Mouse (Mus musculus) liver, adult (tissue): ENCODE measurements around the gene Cpxm2.

ENCODE experiments used
- GATA4 ChIP-seq: IDR thresholded peaks from 2 replicates; pipeline ENCODE4 v1.6.1; 2014; ENCODE audit warnings: mild to moderate bottlenecking, low read length; ENCODE audit not compliant: insufficient replicate concordance

The Cpxm2 gene

DNA sequence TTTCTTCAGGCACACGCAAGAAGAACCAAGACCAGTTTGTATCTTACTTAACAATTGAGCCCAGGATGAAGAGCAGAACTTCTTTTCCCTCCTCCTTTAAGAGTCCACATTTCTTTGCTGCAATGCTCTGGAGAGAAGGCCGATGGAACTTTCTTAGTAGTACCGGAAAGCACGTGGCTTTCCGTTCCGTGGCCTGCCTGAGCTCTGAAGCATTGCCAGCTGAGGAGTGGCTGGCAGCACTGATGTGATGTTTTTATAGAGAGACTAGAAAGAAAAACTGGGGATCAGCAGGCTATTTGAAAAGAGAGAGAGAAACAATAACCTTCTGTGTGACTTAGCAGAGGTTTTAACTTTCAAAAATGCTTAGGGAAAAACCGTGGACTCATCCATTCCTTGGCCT is 63.0 kb downstream of the Cpxm2 start:
- TF ChIP-seq GATA4, result no peak

DNA sequence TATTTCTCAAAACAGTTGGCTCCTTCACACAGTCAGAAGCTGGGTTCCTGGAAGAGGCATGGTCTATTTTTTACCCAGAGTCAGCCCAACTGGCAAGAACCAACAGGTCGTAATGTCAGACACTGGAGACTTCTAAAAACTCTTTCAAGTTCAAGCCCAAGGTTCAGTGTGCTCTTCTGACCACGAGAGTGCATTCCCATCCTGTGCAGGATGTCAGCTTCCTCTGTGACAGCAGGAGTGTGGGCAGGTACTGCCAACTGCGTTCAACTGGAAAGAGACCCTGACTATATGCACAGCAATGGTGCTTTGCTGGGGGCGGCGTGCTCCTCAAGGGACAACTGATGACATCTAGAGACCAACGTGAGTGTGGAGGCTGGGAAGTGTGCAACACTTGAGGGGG is 65.9 kb downstream of the Cpxm2 start:
- no peak for TF ChIP-seq GATA4

DNA sequence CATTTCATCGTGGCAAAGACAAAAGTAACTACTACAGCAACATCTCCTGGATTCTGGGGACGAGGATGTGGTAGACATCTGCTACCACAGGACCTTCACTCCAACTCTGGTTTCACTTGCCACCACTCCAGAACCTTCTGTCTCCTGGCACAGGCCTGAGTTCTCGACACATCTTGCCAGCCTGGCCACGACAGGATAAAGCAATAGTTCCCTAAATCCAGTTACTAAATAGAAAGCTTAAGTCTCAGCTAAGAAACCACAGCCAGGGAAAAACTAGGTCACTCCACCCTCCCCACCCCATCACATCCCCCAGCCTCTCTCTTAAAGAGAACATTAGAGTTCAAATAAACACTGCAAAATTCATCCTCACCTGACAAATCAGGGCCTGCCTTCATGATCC is 66.4 kb downstream of the Cpxm2 start:
- no peak for TF ChIP-seq GATA4

DNA sequence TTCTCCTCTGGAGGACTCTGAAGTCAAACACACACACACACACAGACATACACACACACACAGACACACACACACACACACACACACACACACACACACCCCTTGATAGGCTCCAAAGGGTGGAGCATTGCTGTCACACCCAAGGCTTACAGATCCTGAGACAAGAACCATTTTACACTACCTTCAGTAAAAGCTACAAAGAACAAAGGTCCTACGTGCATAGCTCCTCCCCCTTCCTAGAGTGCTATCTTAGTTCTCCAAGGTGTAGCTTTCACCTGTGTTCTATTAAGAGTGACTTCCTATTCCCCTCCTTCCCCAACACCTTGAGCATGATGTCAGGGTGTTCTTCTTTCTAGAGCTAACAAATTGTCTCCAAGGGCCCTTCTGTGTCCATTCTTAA is 78.7 kb downstream of the Cpxm2 start:
- TF ChIP-seq GATA4, result no peak

DNA sequence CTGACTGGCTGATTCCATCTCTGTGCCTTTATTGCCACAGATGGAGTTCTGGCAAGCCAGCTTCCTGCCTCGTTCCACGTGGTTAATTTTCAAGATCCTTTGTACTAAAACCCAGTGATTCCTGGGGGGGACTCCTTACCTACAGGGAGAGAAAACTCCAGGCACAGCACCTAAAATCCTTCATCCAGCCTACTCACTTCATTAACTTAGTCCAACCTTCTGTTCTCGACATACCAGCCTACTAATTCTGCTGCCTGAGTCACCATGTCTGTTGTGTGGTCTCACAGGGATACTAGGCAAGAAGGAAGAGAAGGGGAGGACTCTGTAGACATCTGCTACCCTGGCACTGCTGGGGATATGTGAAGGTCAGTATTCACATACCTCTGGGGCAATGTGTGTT is 80.0 kb downstream of the Cpxm2 start:
- no peak for TF ChIP-seq GATA4

DNA sequence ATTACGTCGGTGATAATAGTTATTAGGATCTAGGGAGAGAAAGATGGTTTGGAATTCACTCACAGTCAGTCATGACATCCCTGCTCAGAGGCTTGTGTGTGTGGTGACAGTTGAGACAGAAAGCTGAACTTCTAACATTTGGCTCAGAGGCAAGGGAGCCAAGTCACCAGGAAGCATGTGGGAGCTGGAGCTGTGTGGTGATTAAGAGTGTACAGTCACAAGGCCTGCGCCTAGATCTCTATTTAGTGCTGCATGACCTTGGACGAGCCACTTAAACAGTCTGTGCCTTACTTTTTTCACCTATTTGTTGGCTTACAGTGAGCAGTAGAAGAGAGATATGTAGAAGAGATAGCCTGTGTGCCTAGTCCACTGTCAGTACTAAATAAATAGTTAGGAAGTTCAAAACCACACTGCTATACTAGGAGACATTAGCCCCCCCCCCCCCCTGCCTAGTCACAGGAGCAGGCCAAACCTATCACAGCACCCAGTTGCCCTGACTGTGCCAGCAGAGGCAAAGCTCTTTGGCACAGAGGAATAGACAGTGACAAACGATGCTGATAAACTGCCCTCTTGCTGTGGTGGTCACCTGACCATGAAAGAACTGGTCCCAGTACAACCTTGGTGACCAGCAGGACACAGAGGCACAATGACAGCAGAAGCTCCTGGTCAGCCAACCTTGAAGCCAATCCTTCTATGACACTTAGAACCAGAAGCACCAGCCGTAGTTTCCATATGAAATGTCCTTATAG is 83.5 kb downstream of the Cpxm2 start:
- TF ChIP-seq GATA4, result no peak

DNA sequence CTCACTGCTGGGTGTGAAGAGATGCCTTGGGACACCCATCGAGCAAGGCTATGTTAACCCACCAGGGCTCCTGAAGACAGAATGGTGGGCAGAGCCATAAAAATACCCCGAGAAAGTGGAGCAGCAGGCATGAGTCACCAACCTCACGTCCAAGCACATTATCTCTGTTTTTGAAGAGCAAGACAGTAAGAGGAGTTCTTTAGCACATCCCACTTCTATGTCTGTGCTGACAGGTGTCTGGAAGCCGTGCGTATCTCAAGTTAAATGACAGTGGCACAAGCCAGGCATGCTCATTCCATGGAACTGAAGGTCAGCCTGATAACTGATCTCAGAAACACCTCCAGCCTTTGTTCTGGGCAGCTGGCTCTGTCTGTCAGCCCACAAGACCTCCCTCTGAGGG is 86.6 kb downstream of the Cpxm2 start:
- TF ChIP-seq GATA4, result no peak

DNA sequence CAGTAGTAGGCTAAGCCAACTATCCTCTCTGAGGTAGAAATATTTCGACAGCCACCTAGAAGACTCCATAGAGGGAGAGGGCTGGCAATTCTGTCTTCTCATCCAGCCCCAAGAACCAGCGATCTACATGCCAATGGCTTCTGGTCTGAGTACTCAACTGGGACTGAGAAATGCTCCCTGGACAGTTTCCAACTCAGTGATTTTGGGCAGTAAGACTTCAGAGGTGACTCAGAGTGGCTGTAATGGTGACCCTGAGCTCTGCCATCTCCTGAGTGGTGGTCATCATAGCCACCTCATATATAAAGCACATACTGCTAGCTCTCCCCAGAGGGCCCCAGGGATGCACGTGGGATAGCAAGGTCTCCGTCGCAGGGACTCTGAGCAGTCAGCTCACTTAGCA is 87.0 kb downstream of the Cpxm2 start:
- TF ChIP-seq GATA4, result no peak

DNA sequence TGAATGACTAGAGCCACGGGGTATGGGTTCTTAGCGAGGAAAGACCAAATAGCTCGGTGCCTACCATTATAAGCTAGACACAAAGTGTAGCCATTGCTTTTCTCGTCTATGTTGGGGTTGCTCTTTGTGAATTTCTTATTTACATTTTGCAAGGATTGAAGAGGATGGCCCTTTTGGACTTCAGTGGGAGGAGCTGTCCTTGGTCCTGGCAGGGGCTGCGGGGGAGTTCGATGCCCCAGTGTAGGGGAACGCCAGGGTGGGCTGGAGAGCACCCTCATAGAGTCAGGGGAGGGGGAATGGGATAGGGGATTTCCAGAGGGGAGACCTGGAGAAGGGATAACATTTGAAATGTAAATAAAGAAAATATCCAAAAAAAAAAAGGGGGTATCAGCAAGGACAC is 94.4 kb downstream of the Cpxm2 start:
- TF ChIP-seq GATA4, result no peak

DNA sequence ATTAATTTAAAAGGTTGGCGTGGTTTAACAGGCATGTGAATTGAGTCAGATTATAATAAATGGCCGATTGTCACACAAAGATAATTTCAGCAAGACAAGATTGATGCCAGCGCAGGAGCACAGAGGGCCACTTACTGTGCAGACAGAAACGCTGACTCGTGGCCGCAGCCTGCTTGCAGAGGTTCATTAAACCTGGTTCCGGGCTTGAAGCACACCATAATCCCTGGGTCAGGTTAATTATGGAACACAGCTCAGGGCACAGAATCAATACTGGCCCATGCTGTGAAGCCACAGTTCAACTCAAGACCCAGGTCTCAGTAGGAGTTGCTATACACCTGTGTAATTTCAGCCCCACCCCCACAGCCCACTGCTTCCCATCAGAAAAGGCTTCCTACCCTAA is 98.0 kb downstream of the Cpxm2 start:
- TF ChIP-seq GATA4, result no peak

DNA sequence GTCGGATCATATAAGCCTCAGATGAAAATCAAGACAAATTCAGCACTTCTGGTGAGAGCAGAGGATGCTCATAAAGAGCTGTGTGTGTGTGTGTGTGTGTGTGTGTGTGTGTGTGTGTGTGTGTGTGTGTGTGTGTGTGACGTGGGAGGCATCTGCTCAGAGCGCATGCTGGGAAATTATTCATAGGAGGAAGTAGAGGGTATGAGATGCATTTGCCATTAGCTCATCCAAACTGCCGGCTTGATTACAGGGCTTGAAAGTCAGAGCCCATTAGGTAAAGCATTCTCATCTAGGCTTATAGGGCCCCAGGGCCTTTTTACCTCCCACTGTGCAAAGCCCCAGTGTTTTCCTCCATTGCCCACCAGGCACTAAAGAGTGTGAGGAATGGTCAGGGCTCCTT is 107.9 kb downstream of the Cpxm2 start:
- no peak for TF ChIP-seq GATA4

DNA sequence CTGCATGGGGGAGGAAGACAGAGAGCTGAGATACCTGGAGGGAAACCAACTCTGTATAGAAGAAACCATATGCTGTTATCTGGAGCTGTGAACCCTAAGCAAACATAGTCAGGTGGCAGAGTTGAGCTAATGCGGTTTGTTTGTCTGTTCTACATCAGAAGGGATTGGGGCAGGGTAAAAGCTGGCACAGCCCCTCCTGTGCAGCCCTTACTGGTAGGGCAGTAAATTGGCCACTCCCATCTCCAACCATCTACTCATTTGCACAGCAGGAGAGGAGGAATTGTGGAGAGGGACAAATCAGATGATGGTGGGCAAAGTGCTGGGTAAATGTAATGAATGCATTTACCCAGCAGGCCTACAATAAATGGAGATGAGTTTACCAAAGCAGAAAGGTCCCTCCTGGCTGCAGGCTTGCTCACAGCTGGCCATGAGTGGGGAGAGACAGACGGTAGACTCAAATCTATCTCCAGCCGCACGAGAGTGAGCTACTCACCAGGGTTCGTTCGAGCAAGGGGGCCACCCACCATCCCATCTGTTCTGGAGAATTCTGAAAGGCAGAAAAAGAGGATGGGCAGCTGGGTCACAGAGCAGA is 122.5 kb downstream of the Cpxm2 start:
- TF ChIP-seq GATA4, result no peak

DNA sequence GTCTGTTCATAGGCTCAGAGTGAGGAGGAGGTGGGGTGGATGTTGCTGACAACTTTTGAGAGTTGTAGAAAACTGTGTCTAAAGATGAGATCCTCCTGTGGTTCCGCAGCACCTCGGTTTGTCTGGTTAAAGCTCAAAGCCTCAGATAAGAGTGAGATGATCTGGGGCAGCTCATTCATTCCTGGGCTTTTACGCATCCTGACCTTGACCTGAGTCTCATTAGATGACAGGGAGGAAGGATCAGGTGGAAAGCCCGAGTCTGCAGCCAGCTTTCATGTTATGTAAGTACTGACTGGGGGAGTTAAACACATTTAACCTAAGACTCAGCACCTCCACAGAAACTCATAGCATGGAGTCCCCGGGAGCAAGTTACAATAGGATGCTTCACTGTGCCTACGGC is 127.9 kb downstream of the Cpxm2 start:
- no peak for TF ChIP-seq GATA4

DNA sequence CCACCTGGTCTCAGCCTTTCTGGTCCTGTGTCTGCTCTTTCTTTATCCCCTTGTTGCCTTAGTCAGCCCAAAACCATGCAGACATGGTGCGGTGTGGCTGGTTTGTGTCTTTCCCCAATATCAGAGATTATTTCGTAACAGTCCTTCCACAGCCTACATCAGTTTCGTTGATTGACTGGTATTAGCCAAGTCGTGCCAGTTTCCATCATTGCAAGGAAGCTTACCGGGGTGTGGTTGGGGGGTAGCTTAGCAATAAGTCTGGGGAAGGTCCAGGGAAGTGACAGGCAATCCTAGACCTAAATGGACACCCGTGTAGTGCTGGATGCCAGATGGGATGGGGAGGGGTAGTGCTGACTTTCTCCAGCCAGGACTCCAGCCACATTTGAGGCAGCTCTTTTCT is 128.9 kb downstream of the Cpxm2 start:
- TF ChIP-seq GATA4, result no peak

DNA sequence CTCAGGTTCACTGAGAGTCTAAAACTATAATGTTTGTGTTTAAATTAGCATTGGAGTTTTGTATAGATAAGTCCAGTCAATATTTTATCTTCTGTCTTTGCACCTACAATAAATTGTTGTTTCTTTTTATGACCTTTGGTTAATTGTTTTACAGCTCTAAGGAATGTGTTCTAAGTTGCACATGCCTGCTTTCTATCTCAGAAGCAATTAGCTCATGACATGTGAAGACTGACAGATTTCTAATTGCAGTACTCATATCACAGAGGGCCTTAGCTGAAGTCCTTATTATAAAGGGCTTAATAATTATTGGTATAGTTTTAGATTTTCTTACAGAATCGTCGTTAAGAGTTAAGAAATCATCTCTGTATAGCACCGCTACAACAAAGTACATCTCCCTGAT is 138.6 kb downstream of the Cpxm2 start:
- no peak for TF ChIP-seq GATA4

DNA sequence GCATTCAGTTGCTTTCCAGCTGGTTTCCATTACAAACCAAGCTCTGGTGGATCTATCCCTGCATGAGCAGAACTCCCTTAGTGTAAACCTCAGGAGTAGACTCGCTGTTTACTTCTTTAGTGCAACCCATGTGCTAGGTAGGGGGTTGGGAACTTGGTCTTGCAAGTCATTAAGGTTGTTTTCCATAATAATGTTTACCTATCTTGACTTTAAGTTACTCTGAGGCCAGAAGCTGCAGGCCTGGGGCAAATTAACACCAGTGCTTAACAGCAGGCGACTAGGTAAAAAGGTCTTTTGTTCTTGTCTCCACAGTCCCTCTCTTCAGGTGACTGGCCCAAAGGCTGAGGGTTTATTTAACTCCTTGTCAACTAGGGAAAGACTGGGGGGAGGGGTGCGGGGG is 139.3 kb downstream of the Cpxm2 start:
- TF ChIP-seq GATA4, result no peak

DNA sequence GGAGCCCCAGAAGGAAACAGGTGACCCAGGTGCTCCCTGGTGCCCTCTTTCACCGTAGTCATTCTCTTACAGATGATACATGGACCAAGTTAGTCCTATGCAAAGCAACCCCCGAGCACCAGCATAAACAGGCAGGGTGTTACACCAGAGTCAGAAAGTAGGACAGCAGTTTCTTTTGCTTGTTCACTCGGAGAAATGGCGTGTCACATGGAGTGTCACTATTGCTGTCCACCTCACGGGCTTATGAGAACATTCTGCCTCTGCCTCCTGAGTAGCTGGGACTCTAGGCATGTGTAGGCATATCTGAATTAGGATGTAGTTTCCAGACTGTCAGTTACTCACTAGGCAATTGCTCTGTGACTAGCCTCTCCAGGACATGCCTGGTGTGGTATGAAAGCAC is 140.6 kb downstream of the Cpxm2 start:
- no peak for TF ChIP-seq GATA4

DNA sequence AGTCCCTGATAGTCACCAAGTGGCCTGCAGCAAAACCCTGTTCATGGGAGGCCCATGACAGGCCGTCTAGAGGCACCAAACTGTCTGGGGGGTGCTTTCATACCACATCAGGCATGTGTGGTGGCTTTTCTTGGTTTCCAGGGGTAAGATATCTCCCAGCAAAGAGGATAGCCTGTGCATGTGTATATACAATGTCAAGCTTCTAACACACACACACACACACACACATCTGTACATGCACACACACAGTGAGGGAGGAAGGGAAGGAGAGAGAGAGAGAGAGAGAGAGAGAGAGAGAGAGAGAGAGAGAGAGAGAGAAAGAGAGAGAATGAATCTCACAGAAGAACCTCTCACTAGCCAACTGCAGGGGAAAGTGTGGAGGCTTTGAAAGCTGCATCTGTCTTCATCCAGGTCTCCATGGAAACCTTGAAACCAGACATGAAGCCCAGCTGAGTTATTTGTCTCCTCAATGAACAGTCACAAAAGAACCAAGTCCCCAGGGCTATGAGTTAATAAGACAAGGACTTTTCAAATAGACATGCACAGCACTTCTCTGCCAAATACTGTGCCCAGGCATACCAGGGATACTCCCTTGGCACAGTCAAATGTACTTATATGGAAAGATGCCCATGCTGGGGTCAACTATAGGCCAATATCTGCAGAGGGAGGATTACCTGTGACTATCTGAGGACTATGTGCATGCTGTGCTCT is 141.4 kb downstream of the Cpxm2 start:
- no peak for TF ChIP-seq GATA4
